Mouse (Mus musculus): ENCODE data around the gene Sdhaf1.

The Sdhaf1 gene

GRCm38 (mm10) chr7:30323795-30324194 is at the start of gene Sdhaf1:
Gene Sdhaf1 (minus strand): TSS chr7:30323895.
- no peak for DNase-seq (ENCODE audit: low read depth)

- DNase-seq (ENCODE audit: low read depth): no peak
Measured at GRCm38 (mm10) chr7:30367466-30367865, 43.8 kb upstream of the Sdhaf1 start.

- DNase-seq (ENCODE audit: low read depth): no peak
Measured at GRCm38 (mm10) chr7:30363344-30363738, 39.6 kb upstream of the Sdhaf1 start.

DNA sequence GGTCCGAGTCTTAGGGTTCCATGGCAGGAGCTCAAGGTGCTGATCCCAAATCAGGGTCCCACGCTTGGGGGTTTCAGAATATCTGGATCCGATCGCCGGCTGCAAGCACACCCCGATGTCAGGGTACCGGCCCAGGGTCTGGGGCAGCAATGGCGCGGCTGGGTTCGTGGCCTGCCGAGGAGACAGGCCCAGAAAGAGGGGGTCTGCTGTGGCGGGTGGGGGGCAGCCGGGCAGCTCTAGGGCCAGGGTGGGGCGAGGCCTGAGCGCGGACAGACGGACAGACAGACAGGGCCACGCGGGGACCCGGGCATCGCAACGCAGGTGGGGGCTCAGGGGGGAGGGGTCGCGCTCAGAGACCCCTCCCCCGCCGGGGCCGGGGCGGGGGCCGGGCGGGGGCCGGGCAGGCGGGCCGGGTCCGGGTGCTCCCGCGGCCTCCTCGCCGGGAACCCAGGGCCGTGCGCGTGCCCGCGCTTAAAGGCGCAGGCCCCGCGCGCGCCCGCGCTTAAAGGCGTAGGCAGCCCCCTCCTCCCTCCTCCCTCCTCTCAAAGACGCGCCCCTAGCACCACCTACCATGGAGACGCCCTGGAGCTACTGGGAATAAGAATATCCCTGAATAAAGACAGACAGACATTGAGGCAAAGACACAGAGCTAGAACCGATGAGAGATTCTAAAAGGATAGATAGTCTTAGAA is 39.1 kb upstream of the Sdhaf1 start, which contains the start of gene Lrfn3:
TSS of gene Lrfn3 (minus strand) at position 121 of the 692 bp plus-strand sequence.
- DNase-seq (ENCODE audit: low read depth): no peak

GRCm38 (mm10) chr7:30360028-30360427 is 36.3 kb upstream of the Sdhaf1 start:
- no peak for DNase-seq (ENCODE audit: low read depth)

DNA sequence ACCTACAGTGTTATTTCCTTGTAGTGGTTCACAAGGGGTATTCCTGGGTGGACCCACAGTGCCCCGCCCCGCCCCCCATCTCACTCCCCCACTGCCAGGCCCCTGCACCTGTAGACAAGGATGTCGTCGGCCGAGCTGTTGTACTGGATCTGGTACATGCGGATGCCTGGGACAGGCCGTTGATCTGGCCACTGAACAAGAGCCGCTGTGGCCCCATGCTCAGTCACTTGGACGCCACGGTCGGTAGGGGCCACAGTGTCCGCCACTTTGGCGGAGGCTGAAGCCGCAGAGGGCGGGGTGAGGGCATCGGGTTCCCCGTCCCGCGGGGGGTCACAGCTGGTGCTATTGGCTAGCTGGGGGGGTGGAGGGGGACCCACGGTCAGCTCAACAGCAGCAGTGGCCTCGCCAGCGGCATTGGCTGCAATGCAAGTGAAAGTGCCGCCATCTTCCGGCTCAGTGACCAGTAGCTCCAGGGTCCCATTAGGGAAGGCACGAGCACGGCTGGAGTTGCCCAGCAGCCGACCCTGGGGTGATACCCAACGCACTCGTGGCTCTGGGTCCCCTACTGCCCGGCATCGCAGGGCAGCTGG is 35.7 kb upstream of the Sdhaf1 start:
- no peak for DNase-seq (ENCODE audit: low read depth)

GRCm38 (mm10) chr7:30358378-30359186 is 34.9 kb upstream of the Sdhaf1 start:
- DNase-seq (ENCODE audit: low read depth): no peak

DNA sequence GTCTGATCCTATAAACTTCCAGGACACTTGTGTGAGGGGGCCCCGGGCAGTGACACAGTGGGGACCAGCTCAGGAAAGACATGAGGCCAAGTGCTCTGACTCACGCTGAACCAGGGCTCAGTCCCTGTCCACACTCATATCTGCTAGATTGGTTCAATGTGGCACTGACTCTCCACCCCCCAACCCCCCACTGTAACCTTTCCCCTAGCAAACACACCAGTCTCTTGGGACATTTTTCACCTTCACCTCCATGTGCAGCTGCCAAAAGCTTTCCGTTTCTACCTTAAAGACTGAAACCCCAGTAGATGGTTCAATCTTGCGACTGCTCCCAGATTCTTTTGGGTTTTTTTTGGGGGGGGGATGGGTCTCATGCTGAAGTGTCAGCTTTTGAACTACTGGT is 30.4 kb upstream of the Sdhaf1 start:
- no peak for DNase-seq (ENCODE audit: low read depth)

DNA sequence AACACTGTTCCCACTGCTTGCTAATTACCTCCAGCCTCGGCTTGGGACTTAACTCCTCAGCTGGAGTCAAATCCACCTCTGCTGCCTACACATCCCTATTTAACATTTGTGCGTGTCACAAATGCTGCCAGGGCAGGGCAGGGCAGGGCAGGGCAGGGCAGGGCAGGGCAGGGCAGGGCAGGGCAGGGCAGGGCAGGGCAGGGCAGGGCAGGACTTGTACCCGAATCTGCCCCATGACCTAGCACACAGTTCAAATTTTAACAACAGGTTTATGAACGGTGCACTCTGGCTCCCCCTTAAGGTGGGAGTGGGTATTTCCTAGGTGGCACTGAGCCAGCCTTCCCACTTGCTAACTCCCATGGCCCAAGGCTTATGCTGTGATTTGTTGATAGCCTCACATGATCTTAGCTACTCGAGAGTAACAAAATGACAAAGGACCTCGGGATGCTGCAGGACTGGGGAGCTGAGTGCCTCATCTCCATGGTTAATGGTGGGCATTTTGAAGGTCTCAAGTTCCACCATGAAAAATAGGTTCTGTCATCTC is 29.7 kb upstream of the Sdhaf1 start:
- peak; percentile 68 for DNase-seq (ENCODE audit: low read depth)

- DNase-seq (ENCODE audit: low read depth): peak; percentile 65
Measured at GRCm38 (mm10) chr7:30347828-30348227, 24.1 kb upstream of the Sdhaf1 start.

GRCm38 (mm10) chr7:30346635-30347379 is 23.1 kb upstream of the Sdhaf1 start:
- DNase-seq (ENCODE audit: low read depth): peak; percentile 60

- DNase-seq (ENCODE audit: low read depth): no peak
Measured at GRCm38 (mm10) chr7:30339432-30340109, 15.9 kb upstream of the Sdhaf1 start.

GRCm38 (mm10) chr7:30336384-30336783 is 12.7 kb upstream of the Sdhaf1 start:
- peak; percentile 90 for DNase-seq (ENCODE audit: low read depth)

DNA sequence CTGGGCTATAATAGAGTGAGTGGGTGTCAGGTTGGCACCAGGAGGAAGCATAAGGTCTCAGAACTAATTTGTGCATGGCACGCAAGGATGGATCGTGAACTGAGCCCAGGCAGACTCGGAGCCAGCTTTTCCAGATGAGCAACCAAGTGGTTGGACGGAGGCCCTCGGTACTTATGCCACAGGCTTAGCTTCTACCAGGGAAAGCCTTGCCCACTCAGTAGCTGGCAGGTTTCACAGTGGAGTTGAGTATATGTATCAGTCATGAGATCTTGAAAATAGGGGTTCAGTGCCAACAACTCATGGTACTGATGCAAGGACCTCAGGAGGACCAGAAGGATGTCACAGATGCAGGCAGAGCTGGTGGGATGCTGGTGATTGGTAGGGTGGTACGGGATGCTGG is 12.0 kb upstream of the Sdhaf1 start:
- DNase-seq (ENCODE audit: low read depth): no peak

DNA sequence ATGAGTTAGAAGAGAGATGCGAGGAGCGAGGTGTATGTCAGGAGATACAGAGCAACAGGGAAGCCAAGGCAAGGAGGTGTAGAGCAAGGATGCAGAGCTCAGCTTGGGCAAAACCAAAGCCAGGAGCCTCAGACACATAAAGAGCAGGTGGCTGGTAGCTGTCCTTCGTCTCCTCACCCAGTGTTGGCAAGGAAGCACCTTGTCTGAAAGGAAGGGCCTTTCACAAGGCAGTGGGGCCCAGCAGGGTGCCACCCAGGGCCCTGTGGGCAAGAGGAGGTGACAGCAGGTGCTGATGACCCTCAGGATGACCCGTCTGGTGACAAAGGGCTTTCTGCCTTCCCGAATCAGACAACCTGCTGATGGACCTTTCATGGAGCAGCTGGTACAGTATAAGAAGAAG is 10.9 kb upstream of the Sdhaf1 start:
- no peak for DNase-seq (ENCODE audit: low read depth)

DNA sequence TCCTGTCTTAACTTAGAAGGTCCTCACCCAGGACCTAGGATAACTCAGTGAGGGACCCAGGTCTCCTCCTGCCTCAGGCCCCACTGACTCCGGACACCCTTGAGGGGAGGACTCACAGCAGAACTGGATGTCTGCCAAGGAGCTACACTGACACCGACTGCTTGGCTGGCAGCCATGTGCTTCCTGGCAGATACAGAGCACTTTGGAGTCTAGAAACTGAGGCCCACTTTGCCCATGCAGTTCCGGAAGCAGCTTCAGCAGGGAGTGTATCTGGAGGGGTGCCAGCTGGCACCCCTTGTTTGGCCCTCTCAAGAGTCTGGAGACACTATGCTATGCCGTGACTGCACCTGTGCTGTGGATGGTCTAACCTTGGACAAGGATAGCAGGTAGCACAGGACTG is 9.7 kb upstream of the Sdhaf1 start:
- peak; percentile 98 for DNase-seq (ENCODE audit: low read depth)

GRCm38 (mm10) chr7:30332622-30333259 is 9.0 kb upstream of the Sdhaf1 start:
- peak; percentile 94 for DNase-seq (ENCODE audit: low read depth)

DNA sequence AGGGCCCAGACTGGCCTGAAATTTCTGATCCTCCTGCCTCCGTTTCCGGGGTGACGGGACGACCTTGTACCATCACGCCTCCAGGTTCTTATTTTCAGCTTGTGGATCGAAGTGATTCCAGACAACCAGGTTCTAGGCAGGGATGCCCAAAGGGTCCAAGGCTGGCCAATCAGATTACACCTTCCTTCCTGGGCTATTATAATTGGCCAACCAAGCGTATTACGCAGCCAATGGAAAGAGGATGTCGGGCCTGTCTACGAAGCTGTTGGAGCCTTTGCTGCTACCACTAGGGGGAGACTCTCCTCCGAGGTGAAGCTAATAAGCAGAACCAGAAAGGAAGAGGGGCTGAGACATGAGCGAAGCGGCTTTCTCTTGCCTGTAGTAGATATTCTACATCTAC is 8.2 kb upstream of the Sdhaf1 start:
- DNase-seq (ENCODE audit: low read depth): peak; percentile 93

- DNase-seq (ENCODE audit: low read depth): no peak
Measured at GRCm38 (mm10) chr7:30328379-30328778, 4.7 kb upstream of the Sdhaf1 start.

GRCm38 (mm10) chr7:30327140-30327539 is 3.4 kb upstream of the Sdhaf1 start:
- DNase-seq (ENCODE audit: low read depth): no peak

- no peak for DNase-seq (ENCODE audit: low read depth)
Measured at GRCm38 (mm10) chr7:30326427-30326826, 2.7 kb upstream of the Sdhaf1 start.
